Mouse (Mus musculus): ENCODE measurements around the gene Ap1s3.

DNA sequence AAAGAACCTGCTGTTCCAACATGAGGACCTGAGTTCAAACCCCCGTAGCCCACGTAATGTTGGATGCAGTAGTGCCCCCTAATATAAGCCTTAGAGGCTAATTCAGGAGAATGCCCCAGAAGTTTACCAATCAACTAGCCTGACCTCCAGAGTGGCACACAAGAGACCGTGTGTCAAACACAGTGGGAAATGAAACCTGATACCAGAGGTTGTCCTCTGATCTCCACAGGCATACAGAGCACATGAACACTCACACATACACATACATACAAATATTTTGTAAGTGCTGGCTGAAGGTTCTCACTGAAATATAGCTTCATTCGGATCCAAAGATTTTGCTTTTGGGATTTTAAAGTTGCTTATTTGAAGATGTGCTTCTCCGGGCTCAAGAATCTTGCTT is 32.1 kb downstream of the Ap1s3 start:
- TF ChIP-seq CTCF (IDR thresholded peaks at IDR 0.05; ENCODE audit: borderline replicate concordance, insufficient read depth, low read depth, low read length) = no peak
- TF ChIP-seq POLR2A (IDR thresholded peaks at IDR 0.05; ENCODE audit: borderline replicate concordance, insufficient read depth, low read length) = no peak
